Mouse (Mus musculus) c-Kit-positive CD71-positive TER-119-positive erythroid progenitor cells, embryonic 14.5 days (primary cell): ENCODE measurements at regions not wholly inside any gene's neighbourhood (a gene's known extent, or its start where the extent isn't known, plus 50 kb on each side); places are given as distances from the start of the nearest gene placed in this dataset.
"Not testable (repeated sequence)": the region's sequence is repeated elsewhere in the genome, so short reads cannot be mapped to it uniquely, and the experiment has no call there.

Experiments used
- DNase-seq: peaks from one replicate; pipeline ENCODE4 v3.0.0-alpha.2; 2013; ENCODE audit warnings: low spot score

GRCm38 (mm10) chr13:57055409-57056195, 159.8 kb upstream of the Trpc7 start:
- DNase-seq: no peak

GRCm38 (mm10) chr13:57053361-57053760, 157.6 kb upstream of the Trpc7 start:
- DNase-seq: no peak

- DNase-seq: not testable (repeated sequence)
These were observed 150.3 kb upstream of the Trpc7 start for GRCm38 (mm10) chr13:57046130-57046529.

- DNase-seq: no peak
These were observed 148.7 kb upstream of the Trpc7 start for GRCm38 (mm10) chr13:57044455-57044854.

- no peak for DNase-seq
These were observed 147.7 kb upstream of the Trpc7 start for GRCm38 (mm10) chr13:57043316-57043974.

- no peak for DNase-seq
These were observed 146.7 kb upstream of the Trpc7 start for GRCm38 (mm10) chr13:57042514-57042913.

GRCm38 (mm10) chr13:57032871-57033270, 137.1 kb upstream of the Trpc7 start:
- DNase-seq: no peak

- DNase-seq: no peak
These were observed 122.0 kb upstream of the Trpc7 start for GRCm38 (mm10) chr13:57017553-57018341.

GRCm38 (mm10) chr13:57016465-57017272, 120.9 kb upstream of the Trpc7 start:
- no peak for DNase-seq

GRCm38 (mm10) chr13:57007236-57007635, 111.4 kb upstream of the Trpc7 start:
- DNase-seq: not testable (repeated sequence)

- no peak for DNase-seq
These were observed 107.9 kb upstream of the Trpc7 start for GRCm38 (mm10) chr13:57003565-57004132.

GRCm38 (mm10) chr13:56992022-56992421, 96.2 kb upstream of the Trpc7 start:
- DNase-seq: no peak

- DNase-seq: no peak
These were observed 78.3 kb upstream of the Trpc7 start for GRCm38 (mm10) chr13:56974063-56974462.

GRCm38 (mm10) chr13:56955358-56955757, 59.6 kb upstream of the Trpc7 start:
- DNase-seq: no peak

GRCm38 (mm10) chr13:56948086-56948485, 52.3 kb upstream of the Trpc7 start:
- no peak for DNase-seq

- DNase-seq: no peak
These were observed 51.5 kb upstream of the Trpc7 start for GRCm38 (mm10) chr13:56947266-56947665.
